Mouse (Mus musculus) central nervous system, embryonic 14 days (tissue): ENCODE measurements around the gene Bex2. TPM values are rescaled to one million over a fixed set of nuclear protein-coding genes. Genes with fewer than 3 reads are reported as not detected.

Source experiments
- polyA plus RNA-seq: library from polyadenylated mRNA; depleted of rRNA; stranded (reverse); fragments of >200 nt; gene quantifications from 2 replicates; pipeline ENCODE4 v1.2.3, GENCODE M21; 2012; rRNA removed

Bex2 gene
- 364 and 417 TPM in 2 replicates for polyA plus RNA-seq

GRCm38 (mm10) chrX:136068020-136068419, at the start of gene Bex2:
Bex2 (minus strand) TSS chrX:136068236.

GRCm38 (mm10) chrX:136085155-136085554, 17.1 kb upstream of the Bex2 start, which contains the start of gene Nxf3:
Nxf3 (minus strand) TSS chrX:136085255.

GRCm38 (mm10) chrX:136032799-136033763, 35.0 kb downstream of the Bex2 start, which contains the start of gene Arxes1:
Arxes1 (plus strand) TSS chrX:136033367.

Other genes with a start within 250 kb of the Bex2 start
- gene Gprasp2, start 229.2 kb downstream of the Bex2 start, polyA plus RNA-seq, result 131 TPM in 2 replicates
- gene Arxes2, start 74.4 kb downstream of the Bex2 start, polyA plus RNA-seq, result 123 and 125 TPM in 2 replicates
- 28.8 and 31.3 TPM in 2 replicates for gene Arxes1, start 34.9 kb downstream of the Bex2 start, polyA plus RNA-seq
- gene Nxf3, start 17.0 kb upstream of the Bex2 start, polyA plus RNA-seq, result 0.04 TPM in 2 replicates
- gene Bex4, start 70.8 kb upstream of the Bex2 start, polyA plus RNA-seq, result 82.7 and 91.8 TPM in 2 replicates
- gene Tceal8, start 104.1 kb upstream of the Bex2 start, polyA plus RNA-seq, result 99.8 and 102 TPM in 2 replicates
- 36.4 and 38.5 TPM in 2 replicates for gene Tceal5, start 135.6 kb upstream of the Bex2 start, polyA plus RNA-seq
- 1.1 and 14.3 TPM in 2 replicates for gene Tceal7, start 146.5 kb upstream of the Bex2 start, polyA plus RNA-seq
- 194 and 195 TPM in 2 replicates for gene Bex1, start 147.3 kb upstream of the Bex2 start, polyA plus RNA-seq
- gene Tceal9, start 176.8 kb upstream of the Bex2 start, polyA plus RNA-seq, result 242 and 248 TPM in 2 replicates
- 712 and 733 TPM in 2 replicates for gene Bex3, start 202.0 kb upstream of the Bex2 start, polyA plus RNA-seq